Mouse (Mus musculus): ENCODE measurements at regions not wholly inside any gene's neighbourhood (a gene's known extent, or its start where the extent isn't known, plus 50 kb on each side); places are given as distances from the start of the nearest gene placed in this dataset.

GRCm38 (mm10) chr8:100796628-100797027 lies 1380.4 kb upstream of the Cdh8 start:
- H3K9me3 ChIP-seq = no peaks in the 10 kb centered on the region
- 95% methylated on average over 1 of the region's 1 CpGs for WGBS
- H3K4me3 ChIP-seq = no peak overlapping the region
- no peak for DNase-seq (ENCODE audit: extremely low spot score, low spot score)
- no peaks in the 10 kb centered on the region for H3K36me3 ChIP-seq (replicated peaks)
- H3K27ac ChIP-seq = no peak overlapping the region
- no peaks in the 10 kb centered on the region for H3K4me1 ChIP-seq
- H3K27me3 ChIP-seq (ENCODE audit: poor library complexity, severe bottlenecking) = no peaks in the 10 kb centered on the region

GRCm38 (mm10) chr8:100793951-100794350 lies 1377.7 kb upstream of the Cdh8 start:
- H3K9me3 ChIP-seq = no peaks in the 10 kb centered on the region
- H3K36me3 ChIP-seq (replicated peaks) = no peaks in the 10 kb centered on the region
- 95% methylated on average over 7 of the region's 7 CpGs for WGBS
- H3K4me1 ChIP-seq = no peaks in the 10 kb centered on the region
- H3K27ac ChIP-seq = no peak overlapping the region
- H3K27me3 ChIP-seq (ENCODE audit: poor library complexity, severe bottlenecking) = no peaks in the 10 kb centered on the region
- no peak overlapping the region for H3K4me3 ChIP-seq
- DNase-seq (ENCODE audit: extremely low spot score, low spot score) = no peak

- Histone ChIP-seq H3K4me3 (no peak overlapping the region), H3K4me1 (no peaks in the 10 kb centered on the region), H3K27me3 (ENCODE audit: poor library complexity, severe bottlenecking) (no peaks in the 10 kb centered on the region), H3K36me3 (replicated peaks) (no peaks in the 10 kb centered on the region), H3K27ac (no peak overlapping the region), H3K9me3 (no peaks in the 10 kb centered on the region)
- DNase-seq (ENCODE audit: extremely low spot score, low spot score) = no peak
- WGBS = 89% methylated on average over 11 of the region's 11 CpGs
Observed at GRCm38 (mm10) chr8:100790592-100791141, 1374.4 kb upstream of the Cdh8 start.

GRCm38 (mm10) chr8:100788132-100788531 lies 1371.9 kb upstream of the Cdh8 start:
- no peak for DNase-seq (ENCODE audit: extremely low spot score, low spot score)
- Histone ChIP-seq H3K27me3 (ENCODE audit: poor library complexity, severe bottlenecking) (no peaks in the 10 kb centered on the region), H3K9me3 (no peaks in the 10 kb centered on the region), H3K4me1 (no peaks in the 10 kb centered on the region), H3K4me3 (no peak overlapping the region), H3K36me3 (replicated peaks) (no peaks in the 10 kb centered on the region), H3K27ac (no peak overlapping the region)
- 83% methylated on average over 6 of the region's 6 CpGs for WGBS

GRCm38 (mm10) chr8:100772742-100773370 lies 1356.6 kb upstream of the Cdh8 start:
- no peak overlapping the region for H3K4me3 ChIP-seq
- DNase-seq (ENCODE audit: extremely low spot score, low spot score) = peak; percentile 66
- 32% methylated on average over 9 of the region's 9 CpGs for WGBS
- H3K27ac ChIP-seq = peak overlapping the region; percentile 44; the same call in 1 of the 2 replicates
- H3K9me3 ChIP-seq = no peaks in the 10 kb centered on the region
- no peaks in the 10 kb centered on the region for H3K4me1 ChIP-seq
- H3K36me3 ChIP-seq (replicated peaks) = no peaks in the 10 kb centered on the region
- H3K27me3 ChIP-seq (ENCODE audit: poor library complexity, severe bottlenecking) = no peaks in the 10 kb centered on the region

GRCm38 (mm10) chr8:100769617-100770016 lies 1353.3 kb upstream of the Cdh8 start:
- WGBS = 78% methylated on average over 4 of the region's 4 CpGs

GRCm38 (mm10) chr8:100733927-100734326 lies 1317.7 kb upstream of the Cdh8 start:
- no peaks in the 10 kb centered on the region for H3K4me1 ChIP-seq
- no peaks in the 10 kb centered on the region for H3K36me3 ChIP-seq (replicated peaks)
- H3K27ac ChIP-seq = no peak overlapping the region
- 83% methylated on average over 4 of the region's 4 CpGs for WGBS
- no peak overlapping the region for H3K4me3 ChIP-seq
- no peak for DNase-seq (ENCODE audit: extremely low spot score, low spot score)
- H3K27me3 ChIP-seq (ENCODE audit: poor library complexity, severe bottlenecking) = no peaks in the 10 kb centered on the region
- no peaks in the 10 kb centered on the region for H3K9me3 ChIP-seq

More at GRCm38 (mm10) chr8:100769617-100770016, 1353.3 kb upstream of the Cdh8 start:
- Histone ChIP-seq H3K9me3 (no peaks in the 10 kb centered on the region), H3K27me3 (ENCODE audit: poor library complexity, severe bottlenecking) (no peaks in the 10 kb centered on the region), H3K4me1 (no peaks in the 10 kb centered on the region), H3K4me3 (no peak overlapping the region), H3K36me3 (replicated peaks) (no peaks in the 10 kb centered on the region), H3K27ac (no peak overlapping the region)
- no peak for DNase-seq (ENCODE audit: extremely low spot score, low spot score)

- Histone ChIP-seq H3K27me3 (ENCODE audit: poor library complexity, severe bottlenecking) (no peaks in the 10 kb centered on the region), H3K4me1 (no peaks in the 10 kb centered on the region), H3K4me3 (no peak overlapping the region), H3K36me3 (replicated peaks) (no peaks in the 10 kb centered on the region), H3K9me3 (no peaks in the 10 kb centered on the region), H3K27ac (no peak overlapping the region)
- no peak for DNase-seq (ENCODE audit: extremely low spot score, low spot score)
- WGBS = 62% methylated on average over 2 of the region's 2 CpGs
Observed at GRCm38 (mm10) chr8:100702365-100702764, 1286.1 kb upstream of the Cdh8 start.

GRCm38 (mm10) chr8:100695043-100695442 lies 1278.8 kb upstream of the Cdh8 start:
- H3K27ac ChIP-seq = no peak overlapping the region
- DNase-seq (ENCODE audit: extremely low spot score, low spot score) = no peak
- no peaks in the 10 kb centered on the region for H3K36me3 ChIP-seq (replicated peaks)
- H3K4me1 ChIP-seq = no peaks in the 10 kb centered on the region
- H3K4me3 ChIP-seq = no peak overlapping the region
- H3K9me3 ChIP-seq = no peaks in the 10 kb centered on the region
- WGBS = 90% methylated on average over 3 of the region's 3 CpGs
- no peaks in the 10 kb centered on the region for H3K27me3 ChIP-seq (ENCODE audit: poor library complexity, severe bottlenecking)

- Histone ChIP-seq H3K27me3 (ENCODE audit: poor library complexity, severe bottlenecking) (no peaks in the 10 kb centered on the region), H3K4me3 (no peak overlapping the region), H3K27ac (no peak overlapping the region), H3K9me3 (no peaks in the 10 kb centered on the region), H3K36me3 (replicated peaks) (no peaks in the 10 kb centered on the region), H3K4me1 (no peaks in the 10 kb centered on the region)
- no peak for DNase-seq (ENCODE audit: extremely low spot score, low spot score)
- WGBS = 86% methylated on average over 3 of the region's 3 CpGs
Observed at GRCm38 (mm10) chr8:100678580-100678979, 1262.3 kb upstream of the Cdh8 start.

All from forebrain, embryonic 10.5 days (tissue).